Mouse (Mus musculus) MEL (cell line): Measurements from ENCODE around the gene Htatip2. TPM values are rescaled to one million over a fixed set of nuclear protein-coding genes. Genes with fewer than 3 reads are reported as not detected.

Experiments
- DNase-seq: peaks from one replicate; pipeline ENCODE4 v3.0.0; 2011; ENCODE audit warnings: low read depth, low spot score
- H3K27ac ChIP-seq: 2 replicates; pipeline ENCODE4 v1.5.1; 2012; ENCODE audit warnings: low read depth, mild to moderate bottlenecking, control low read depth, low read length, moderate library complexity; ENCODE audit not compliant: control insufficient read depth
- H3K27me3 ChIP-seq, 2 experiments: fragments of 150-350 bp in 1 of 2; sonication (generic) in 1 of 2; 2 replicates each; pipeline ENCODE4 v1.6.1; 2012; ENCODE audit warnings: low read length in 2 of 2, mild to moderate bottlenecking in 2 of 2, improper control_type of control experiment in 1 of 2, moderate library complexity in 1 of 2; ENCODE audit not compliant: insufficient read depth in 2 of 2, control insufficient read depth in 1 of 2
- H3K36me3 ChIP-seq, 2 experiments: 2 replicates each; pipeline ENCODE4 v1.6.1; 2012 to 2014; ENCODE audit warnings: low read length in 2 of 2, improper control_type of control experiment in 1 of 2, inconsistent platforms in 1 of 2, mild to moderate bottlenecking in 1 of 2; ENCODE audit not compliant: insufficient read depth in 2 of 2, control insufficient read depth in 1 of 2
- H3K4me1 ChIP-seq, 2 experiments: fragments of 150-350 bp in 1 of 2; sonication (generic) in 1 of 2; 2 replicates each; pipeline ENCODE4 v1.6.1; 2012; ENCODE audit warnings: low read length in 2 of 2, improper control_type of control experiment in 1 of 2, mild to moderate bottlenecking in 1 of 2; ENCODE audit not compliant: insufficient read depth in 2 of 2, control insufficient read depth in 1 of 2
- H3K4me3 ChIP-seq, 2 experiments: fragments of 150-350 bp in 1 of 2; sonication (generic) in 1 of 2; 2 replicates each; pipeline ENCODE4 v1.5.1; 2012; ENCODE audit warnings: low read depth in 2 of 2, low read length in 2 of 2, mild to moderate bottlenecking in 2 of 2, moderate library complexity in 2 of 2, control low read depth in 1 of 2, improper control_type of control experiment in 1 of 2; ENCODE audit not compliant: control insufficient read depth in 1 of 2, insufficient read depth in 1 of 2
- H3K79me2 ChIP-seq: 2 replicates; pipeline ENCODE4 v1.6.1; 2012; ENCODE audit warnings: mild to moderate bottlenecking, low read length, moderate library complexity; ENCODE audit not compliant: control insufficient read depth, poor library complexity, insufficient read depth
- H3K9ac ChIP-seq: 2 replicates; pipeline ENCODE4 v1.6.1; 2012; ENCODE audit warnings: low read depth, mild to moderate bottlenecking, control low read depth, low read length, moderate library complexity; ENCODE audit not compliant: control insufficient read depth, poor library complexity, severe bottlenecking
- H3K9me3 ChIP-seq: fragments of 150-350 bp; sonication (generic); replicated peaks from 2 replicates; pipeline ENCODE4 v1.6.1; 2012; ENCODE audit warnings: mild to moderate bottlenecking, low read length, improper control_type of control experiment, moderate library complexity; ENCODE audit not compliant: insufficient read depth
- BHLHE40 ChIP-seq: IDR thresholded peaks from 2 replicates; pipeline ENCODE4 v1.6.1; 2012; ENCODE audit warnings: low read depth, mild to moderate bottlenecking, inconsistent platforms, low read length, improper control_type of control experiment, borderline replicate concordance
- CHD2 ChIP-seq: IDR thresholded peaks from 2 replicates; pipeline ENCODE4 v1.6.1; 2011; ENCODE audit warnings: low read length, improper control_type of control experiment
- CTCF ChIP-seq, 3 experiments: IDR thresholded peaks in 2 of 3; conservative IDR thresholded peaks in 1 of 3; 2 replicates each; pipeline ENCODE4 v1.5.1; 2011 to 2012; ENCODE audit warnings: low read length in 3 of 3, low read depth in 2 of 3, mild to moderate bottlenecking in 2 of 3, improper control_type of control experiment in 1 of 3, inconsistent platforms in 1 of 3, mixed read lengths in 1 of 3, moderate library complexity in 1 of 3; ENCODE audit not compliant: control insufficient read depth in 1 of 3, insufficient read depth in 1 of 3, poor library complexity in 1 of 3, severe bottlenecking in 1 of 3
- ETS1 ChIP-seq: IDR thresholded peaks from 2 replicates; pipeline ENCODE4 v1.6.1; 2012; ENCODE audit warnings: low read depth, mild to moderate bottlenecking, inconsistent platforms, low read length, improper control_type of control experiment, moderate library complexity
- GABPA ChIP-seq: IDR thresholded peaks from 2 replicates; pipeline ENCODE4 v1.6.1; 2012; ENCODE audit warnings: low read depth, mild to moderate bottlenecking, inconsistent platforms, low read length, improper control_type of control experiment, moderate library complexity
- HCFC1 ChIP-seq: IDR thresholded peaks from 2 replicates; pipeline ENCODE4 v1.6.1; 2012; ENCODE audit warnings: low read depth, mild to moderate bottlenecking, inconsistent platforms, low read length, improper control_type of control experiment, moderate library complexity
- KAT2A ChIP-seq: conservative IDR thresholded peaks from 2 replicates; pipeline ENCODE4 v1.6.1; 2012; ENCODE audit warnings: low read depth, low read length, improper control_type of control experiment, inconsistent platforms
- MAFK ChIP-seq: IDR thresholded peaks from 2 replicates; pipeline ENCODE4 v1.6.1; 2011; ENCODE audit warnings: low read depth, mild to moderate bottlenecking, low read length, improper control_type of control experiment, borderline replicate concordance
- MXI1 ChIP-seq: IDR thresholded peaks from 2 replicates; pipeline ENCODE4 v1.6.1; 2011; ENCODE audit warnings: mild to moderate bottlenecking, low read depth, low read length, improper control_type of control experiment
- MYC ChIP-seq: IDR thresholded peaks from 2 replicates; pipeline ENCODE4 v1.6.1; 2011; ENCODE audit warnings: low read depth, mild to moderate bottlenecking, low read length, improper control_type of control experiment, moderate library complexity
- POLR2AphosphoS5 ChIP-seq: IDR thresholded peaks from 2 replicates; pipeline ENCODE4 v1.6.1; 2012; ENCODE audit warnings: low read depth, borderline replicate concordance, mild to moderate bottlenecking, inconsistent platforms, low read length, moderate library complexity, mixed read lengths
- RCOR1 ChIP-seq: IDR thresholded peaks from 2 replicates; pipeline ENCODE4 v1.6.1; 2012; ENCODE audit warnings: low read depth, mild to moderate bottlenecking, inconsistent platforms, low read length, improper control_type of control experiment
- TAL1 ChIP-seq: IDR thresholded peaks from 2 replicates; pipeline ENCODE4 v1.6.1; 2012; ENCODE audit warnings: mild to moderate bottlenecking, inconsistent platforms, low read length, moderate library complexity, mixed read lengths
- TBP ChIP-seq: IDR thresholded peaks from 2 replicates; pipeline ENCODE4 v1.8.0; 2011; ENCODE audit warnings: low read depth, low read length, improper control_type of control experiment
- UBTF ChIP-seq: IDR thresholded peaks from 2 replicates; pipeline ENCODE4 v1.6.1; 2012; ENCODE audit warnings: low read depth, mild to moderate bottlenecking, inconsistent platforms, low read length, improper control_type of control experiment, moderate library complexity, borderline replicate concordance; ENCODE audit not compliant: insufficient read depth
- USF1 ChIP-seq: IDR thresholded peaks from 2 replicates; pipeline ENCODE4 v1.6.1; 2014; ENCODE audit warnings: low read depth, mild to moderate bottlenecking, inconsistent platforms, low read length, improper control_type of control experiment, moderate library complexity
- USF2 ChIP-seq, 2 experiments: IDR thresholded peaks; 2 replicates each; pipeline ENCODE4 v1.6.1; 2011 to 2012; ENCODE audit warnings: improper control_type of control experiment in 2 of 2, low read length in 2 of 2, borderline replicate concordance in 1 of 2, inconsistent platforms in 1 of 2, low read depth in 1 of 2, mild to moderate bottlenecking in 1 of 2; ENCODE audit not compliant: insufficient read depth in 1 of 2
- ZNF384 ChIP-seq: IDR thresholded peaks from 2 replicates; pipeline ENCODE4 v1.6.1; 2012; ENCODE audit warnings: low read depth, mild to moderate bottlenecking, inconsistent platforms, low read length, improper control_type of control experiment
- polyA plus RNA-seq, 2 experiments: library from polyadenylated mRNA; stranded (reverse) in 1 of 2; unstranded in 1 of 2; fragments of >175 nt in 1 of 2; fragments of >200 nt in 1 of 2; gene quantifications; 2 replicates each; pipeline versions ENCODE4 v1.2.1 to v1.2.4; 2012; ENCODE audit warnings: low replicate concordance in 2 of 2, low read depth in 1 of 2; ENCODE audit not compliant: insufficient read length in 2 of 2, insufficient read depth in 1 of 2, missing spikeins in 1 of 2
- total RNA-seq: library from RNA; depleted of rRNA; stranded (reverse); fragments of 300-350 nt; gene quantifications from 2 replicates; pipeline ENCODE4 v1.2.3, GENCODE M21; 2012

Gene Htatip2
- total and polyA plus RNA-seq, 3 experiments = 22.5 to 37.8 TPM; not detected in 1

- TF ChIP-seq MAFK = no peak
These were observed 49.1 kb downstream of the Htatip2 start for GRCm38 (mm10) chr7:49807846-49808622.

GRCm38 (mm10) chr7:49809100-49809499 is 50.2 kb downstream of the Htatip2 start:
- no peak for DNase-seq
- TF ChIP-seq CTCF (IDR thresholded peaks at IDR 0.05 in 2 of 3, conservative IDR thresholded peaks at IDR 0.05 in 1 of 3; ENCODE audit: control insufficient read depth in 1 of 3, insufficient read depth in 1 of 3, low read depth in 2 of 3, low read length in 3 of 3, poor library complexity in 1 of 3, severe bottlenecking in 1 of 3) (no peak), RCOR1 (no peak), POLR2AphosphoS5 (no peak), USF1 (no peak), USF2 (IDR thresholded peaks at IDR 0.05; ENCODE audit: borderline replicate concordance in 1 of 2, insufficient read depth in 1 of 2, low read depth in 1 of 2, low read length in 2 of 2) (no peak), TAL1 (no peak), KAT2A (no peak), TBP (no peak), MAFK (no peak), MYC (no peak), MXI1 (no peak), ZNF384 (no peak), UBTF (no peak), HCFC1 (no peak), GABPA (no peak), ETS1 (no peak), CHD2 (no peak), BHLHE40 (no peak)
- H3K9me3 ChIP-seq = no peaks in the 10 kb centered on the region
- H3K9ac ChIP-seq = no peak overlapping the region
- H3K4me3 ChIP-seq = no peak overlapping the region
- peaks cover 13 to 20% of the 10 kb centered on the region in 2 experiments for H3K4me1 ChIP-seq
- no peaks in the 10 kb centered on the region for H3K27me3 ChIP-seq
- H3K27ac ChIP-seq = no peak overlapping the region
- no peaks in the 10 kb centered on the region for H3K79me2 ChIP-seq
- H3K36me3 ChIP-seq = peaks cover 18 to 24% of the 10 kb centered on the region in 2 experiments

More at GRCm38 (mm10) chr7:49807846-49808622, 49.1 kb downstream of the Htatip2 start:
- Histone ChIP-seq H3K79me2 (no peaks in the 10 kb centered on the region), H3K4me3 (no peak overlapping the region), H3K9ac (no peak overlapping the region), H3K36me3 (peaks cover 22 to 30% of the 10 kb centered on the region in 2 experiments), H3K9me3 (no peaks in the 10 kb centered on the region), H3K27me3 (no peaks in the 10 kb centered on the region), H3K4me1 (peaks cover 18 to 20% of the 10 kb centered on the region in 2 experiments), H3K27ac (no peak overlapping the region)
- DNase-seq = no peak
